Mouse (Mus musculus): ENCODE measurements around the gene Phrf1.

DNA sequence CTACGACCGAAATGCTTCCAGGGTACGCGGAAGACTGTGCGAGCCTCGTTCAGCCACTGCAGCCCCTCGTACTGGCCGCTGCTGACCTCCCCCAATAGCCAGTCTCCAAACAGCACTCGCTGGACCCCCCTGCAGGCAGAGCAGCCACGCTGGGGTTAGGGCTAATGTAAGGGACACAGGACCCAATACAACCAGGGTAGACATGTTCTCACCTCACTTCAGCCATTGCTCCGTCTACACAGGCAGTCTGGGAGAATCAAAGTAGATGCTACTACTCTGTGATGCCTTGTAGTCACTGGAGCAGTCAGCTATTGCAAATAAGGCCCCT lies 36.8 kb downstream of the Phrf1 start:
- no peak for TF ChIP-seq POLR2A (IDR thresholded peaks at IDR 0.05; ENCODE audit: insufficient read depth, low read depth, low read length)
- TF ChIP-seq CTCF (IDR thresholded peaks at IDR 0.05) = no peak
- TF ChIP-seq EP300 (IDR thresholded peaks at IDR 0.05; ENCODE audit: insufficient read depth, low read depth, low read length) = no peak
